Mouse (Mus musculus) sigmoid colon, adult 10 weeks (tissue): ENCODE measurements around the gene Mrgprh. TPM values are rescaled to one million over a fixed set of nuclear protein-coding genes. Genes with fewer than 3 reads are reported as not detected.

Source experiments
- polyA plus RNA-seq: library from polyadenylated mRNA; stranded (reverse); fragments of 350-450 nt; fragmentation: Illumina TruSeq; extraction: RNeasy Lipid Tissue Mini Kit (QIAGEN cat#74804); gene quantifications from one replicate; pipeline ENCODE4 v1.2.3, GENCODE M21; 2014; ENCODE audit warnings: low read depth, low replicate concordance

Mrgprh gene
- not detected for polyA plus RNA-seq

DNA sequence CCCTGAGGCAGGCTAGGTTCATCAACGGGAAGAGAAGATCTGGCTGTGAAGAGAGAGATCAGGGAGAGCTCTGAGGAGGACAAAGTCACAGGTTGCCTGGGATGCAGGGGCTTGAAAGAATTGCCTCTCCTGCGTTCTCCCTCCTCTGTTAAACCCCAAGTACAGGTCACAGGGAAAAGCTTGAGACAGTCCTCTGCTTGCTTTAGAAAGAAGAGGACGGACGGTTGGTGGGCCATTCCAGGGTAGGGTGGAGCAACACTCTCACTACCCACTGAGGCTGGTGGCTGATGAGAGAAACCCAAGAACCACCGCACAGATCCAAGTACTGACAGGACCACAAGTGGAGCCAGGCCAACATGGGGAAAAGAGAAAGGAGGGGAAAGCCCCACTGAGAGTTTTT is at the start of gene Mrgprh:
TSS of gene Mrgprh (plus strand) at position 301 of the 400 bp plus-strand sequence.

DNA sequence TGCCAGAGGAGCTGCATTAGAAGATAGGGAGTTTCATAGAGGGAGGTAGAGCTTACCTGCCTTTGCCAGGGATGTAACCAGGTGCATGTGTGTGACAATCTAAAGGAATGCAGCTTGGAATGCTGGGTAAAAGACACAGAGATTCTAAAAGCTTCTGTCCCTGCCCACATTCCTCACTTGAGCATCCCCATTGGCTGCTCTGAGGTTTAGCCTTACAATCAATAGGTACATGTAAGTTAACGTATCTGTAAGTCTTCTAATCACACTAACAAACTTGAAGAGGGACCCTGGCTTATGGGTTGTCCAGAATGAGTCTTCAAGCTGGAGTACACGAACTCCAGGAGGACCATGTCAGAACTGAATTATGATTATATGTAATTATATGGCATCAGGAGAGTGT is 7.8 kb upstream of the Mrgprh start, which contains the start of gene Mas1:
TSS of gene Mas1 (minus strand) at position 101 of the 400 bp plus-strand sequence.

DNA sequence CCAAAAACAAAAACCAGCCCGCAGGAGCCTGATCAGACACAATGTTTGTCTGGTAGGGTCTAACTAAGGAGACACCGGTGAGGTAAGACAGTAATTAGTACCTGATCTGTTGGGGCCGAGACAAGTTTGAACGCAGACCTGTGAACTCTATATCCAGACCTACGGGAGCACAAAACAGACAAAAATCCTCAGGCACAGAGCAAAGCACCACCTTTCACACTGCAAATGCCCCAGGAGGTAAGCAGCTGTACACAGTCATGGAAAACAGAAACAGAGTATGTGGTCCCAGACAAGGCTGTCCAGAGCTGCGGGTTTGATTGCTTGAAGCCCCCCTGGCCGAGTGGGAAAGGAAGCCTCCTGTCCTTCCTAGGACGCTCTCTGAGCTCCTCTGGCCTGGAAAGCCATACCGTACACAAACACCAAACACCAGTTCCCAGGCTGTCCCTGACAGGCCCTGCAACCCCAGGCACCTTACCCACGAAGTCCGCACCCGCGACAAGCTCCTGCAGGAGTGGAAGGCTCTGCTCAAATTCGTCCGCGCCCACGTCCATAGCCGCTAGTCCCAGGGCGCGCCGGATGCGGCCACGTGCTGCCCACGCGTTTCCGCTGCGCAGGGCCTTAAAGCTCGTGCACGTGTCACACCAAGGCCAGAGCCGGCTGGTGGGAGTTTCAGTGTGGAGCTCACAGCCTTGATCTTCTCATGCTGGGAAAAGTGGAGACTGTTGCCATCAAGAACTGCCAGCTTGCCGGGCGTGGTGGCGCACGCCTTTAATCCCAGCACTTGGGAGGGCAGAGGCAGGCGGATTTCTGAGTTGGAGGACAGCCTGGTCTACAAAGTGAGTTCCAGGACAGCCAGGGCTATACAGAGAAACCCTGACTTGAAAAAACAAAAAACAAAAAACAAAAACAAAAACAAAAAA is 33.8 kb downstream of the Mrgprh start, which contains the start of gene Pnldc1:
TSS of gene Pnldc1 (minus strand) at position 870 of the 920 bp plus-strand sequence.

DNA sequence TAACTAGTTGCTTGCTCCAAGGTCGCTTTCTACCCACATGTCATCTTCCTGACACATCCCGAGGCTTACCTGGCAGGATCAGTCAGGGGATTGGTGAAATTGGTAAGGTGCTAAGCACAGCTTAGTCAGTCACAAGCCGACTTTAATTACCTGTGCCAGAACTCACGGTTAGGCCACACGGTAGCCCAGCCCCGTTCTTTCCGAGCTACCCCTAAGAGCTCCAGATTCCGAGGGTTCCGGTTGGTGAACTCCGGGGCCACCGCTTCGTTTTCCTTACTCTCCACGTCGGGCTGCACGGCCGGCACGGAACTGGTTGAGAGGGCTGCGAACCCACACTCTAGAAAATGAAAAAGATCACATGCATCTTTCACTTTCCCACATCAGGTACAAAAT is 39.6 kb downstream of the Mrgprh start, which contains the start of gene Tcp1:
TSS of gene Tcp1 (plus strand) at position 214 of the 393 bp plus-strand sequence.

DNA sequence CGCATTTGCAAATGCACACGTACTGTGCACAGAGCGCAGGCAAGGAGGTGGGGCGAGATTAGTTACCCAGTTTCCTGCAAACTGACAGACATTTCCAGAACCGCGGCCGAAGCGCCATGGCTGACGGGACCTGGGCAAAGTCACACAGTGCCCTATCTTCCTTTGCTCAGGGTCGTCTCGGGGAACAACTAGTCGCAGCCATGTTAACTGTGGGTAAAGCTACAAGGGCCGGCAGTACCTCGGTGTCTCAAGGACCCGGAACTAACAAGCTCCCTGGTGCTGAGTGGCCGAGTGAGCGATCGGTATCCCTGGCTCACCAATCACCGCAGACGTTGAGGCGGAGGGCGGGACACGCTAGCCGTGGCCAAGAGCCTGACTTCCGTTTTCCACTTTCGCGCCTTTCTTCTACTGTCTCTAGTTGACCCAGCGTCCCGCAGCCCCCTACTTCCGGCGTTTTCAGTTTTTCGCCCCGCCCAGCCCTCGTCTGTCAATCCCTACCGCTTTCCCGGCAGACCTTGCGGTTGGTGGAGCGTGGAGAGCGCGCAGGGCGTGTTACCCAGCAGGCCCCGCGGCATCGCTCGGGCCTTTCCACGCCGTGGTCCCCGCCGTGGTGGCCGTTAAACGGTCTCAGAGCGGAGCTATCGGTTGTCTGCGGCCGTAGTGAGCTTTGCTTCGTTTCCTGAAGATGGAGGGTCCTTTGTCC is 40.2 kb downstream of the Mrgprh start, which contains the start of gene Mrpl18:
TSS of gene Mrpl18 (minus strand) at position 465 of the 703 bp plus-strand sequence.

Other genes starting within 250 kb of the Mrgprh start
- 4.5 TPM for gene Slc22a1, start 200.2 kb upstream of the Mrgprh start, polyA plus RNA-seq
- 16.6 TPM for gene Igf2r, start 106.4 kb upstream of the Mrgprh start, polyA plus RNA-seq
- not detected for gene Mas1, start 7.9 kb upstream of the Mrgprh start, polyA plus RNA-seq
- gene Pnldc1, start 34.2 kb downstream of the Mrgprh start, polyA plus RNA-seq: not detected
- 398 TPM for gene Tcp1, start 39.7 kb downstream of the Mrgprh start, polyA plus RNA-seq
- 98.0 TPM for gene Mrpl18, start 40.3 kb downstream of the Mrgprh start, polyA plus RNA-seq
- not detected for gene Acat3, start 64.6 kb downstream of the Mrgprh start, polyA plus RNA-seq
- 29.1 TPM for gene Acat2, start 84.7 kb downstream of the Mrgprh start, polyA plus RNA-seq
- gene Wtap, start 118.1 kb downstream of the Mrgprh start, polyA plus RNA-seq: 194 TPM
- 86.8 TPM for gene Sod2, start 130.8 kb downstream of the Mrgprh start, polyA plus RNA-seq
- not detected for gene Gpr31b, start 176.3 kb downstream of the Mrgprh start, polyA plus RNA-seq
- 0.25 TPM for gene Tcp10b, start 185.1 kb downstream of the Mrgprh start, polyA plus RNA-seq